ENCODE assay signal across 29 mouse cellular contexts in the genomic region with DNA sequence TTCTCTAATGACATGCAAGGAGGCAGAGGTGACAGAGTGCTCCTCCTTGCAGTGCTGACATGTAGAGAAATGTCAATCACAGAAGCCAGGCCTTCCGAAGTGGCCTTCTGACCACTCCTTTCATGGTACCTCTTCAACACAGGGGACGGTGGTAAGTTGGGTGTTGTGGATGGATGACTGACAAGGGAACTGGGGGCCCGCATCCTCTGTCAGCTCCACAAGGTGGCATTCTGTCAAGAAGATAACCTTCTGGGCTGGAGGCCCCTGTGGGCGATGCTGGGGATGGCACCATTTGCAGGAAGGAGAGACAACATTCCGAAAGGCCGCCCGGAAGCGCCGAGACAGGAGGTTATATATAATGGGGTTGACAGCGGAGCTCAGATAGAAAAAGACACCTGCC. TPM values are rescaled to one million over a fixed set of nuclear protein-coding genes. Genes with fewer than 3 reads are reported as not detected.
DNase-seq lines count a peak whose midpoint lies in the region; ATAC-seq and TF ChIP-seq lines count a peak whose summit lies in the region.
"Had no signal": no experiment of that assay in that cellular context is flagged by ENCODE, and none has a peak within 500 bp of the region (broad histone marks: within the 10 kb centered on the region; RNA-seq: fewer than 3 reads in every experiment).

No protein-coding gene starts in this region.

- H3K36me3 ChIP-seq in forebrain, postnatal 0 days (ENCODE audit: insufficient read depth): no peaks in the 10 kb centered on the region
- no peaks in the 10 kb centered on the region for H3K36me3 ChIP-seq in forebrain, embryonic 16.5 days (ENCODE audit: control insufficient read depth, insufficient read depth)
- H3K36me3 ChIP-seq: hindbrain, embryonic 15.5 days had no signal

- ATAC-seq in forebrain, postnatal 0 days: no peak
- no peak for ATAC-seq in forebrain, embryonic 16.5 days
- ATAC-seq: CD4-positive, CD25-positive, alpha-beta regulatory T cell, adult 4 months had no signal

- H3K27me3 ChIP-seq in forebrain, postnatal 0 days (ENCODE audit: insufficient read depth, low read length): no peaks in the 10 kb centered on the region; the same call in 1 of the 2 replicates
- H3K27me3 ChIP-seq in forebrain, embryonic 16.5 days (replicated peaks; ENCODE audit: control insufficient read depth, insufficient read depth, low read length): peaks cover 13% of the 10 kb centered on the region
- H3K27me3 ChIP-seq: hindbrain, embryonic 15.5 days had no signal

- WGBS in forebrain, postnatal 0 days: 84% methylated on average over 10 of the region's 10 CpGs
- WGBS in forebrain, embryonic 16.5 days: 88% methylated on average over 10 of the region's 10 CpGs

- peak; percentile 22; the same call in 1 of the 2 replicates for TF ChIP-seq CTCF in forebrain, postnatal 0 days (IDR thresholded peaks at IDR 0.05; ENCODE audit: low read depth)
- TF ChIP-seq CTCF in layer of hippocampus, adult 2 months (conservative IDR thresholded peaks at IDR 0.05): peak; percentile 32

- DNase-seq in forebrain, postnatal 0 days: no peak
- DNase-seq in layer of hippocampus, adult 2 months (ENCODE audit: low spot score in 2 of 2): no peak
- DNase-seq in layer of hippocampus, adult 8-10 months (ENCODE audit: low spot score in 2 of 2): no peak
- DNase-seq in ES-CJ7 (ENCODE audit: low read depth, low spot score): peak; percentile 19
- DNase-seq in ZHBTc4 (ENCODE audit: low read depth, low spot score): peak; percentile 14
- DNase-seq in left cerebral cortex, postnatal 14 days (ENCODE audit: low spot score in 2 of 2): no peak
- DNase-seq: adrenal gland, postnatal 14 days; gastrocnemius, postnatal 10 days; kidney, adult 8-10 months; kidney, postnatal 4 days; lung, adult 2 months; lung, postnatal 10 days; spleen, adult 18-20 months; thymus, postnatal 14 days had no signal

- peaks cover 3% of the 10 kb centered on the region; the same call in 1 of the 2 replicates for H3K4me1 ChIP-seq in forebrain, postnatal 0 days (ENCODE audit: insufficient read depth)
- H3K4me1 ChIP-seq in forebrain, embryonic 16.5 days (replicated peaks; ENCODE audit: control insufficient read depth, insufficient read depth, low read length): peaks cover 12% of the 10 kb centered on the region

- H3K9me3 ChIP-seq in forebrain, postnatal 0 days (ENCODE audit: low read length): no peaks in the 10 kb centered on the region
- no peaks in the 10 kb centered on the region for H3K9me3 ChIP-seq in forebrain, embryonic 16.5 days (ENCODE audit: control insufficient read depth, low read length)
- H3K9me3 ChIP-seq: hindbrain, embryonic 15.5 days had no signal

- H3K27ac ChIP-seq in forebrain, postnatal 0 days (ENCODE audit: low read depth, low read length): no peak overlapping the region
- H3K27ac ChIP-seq in forebrain, embryonic 16.5 days (ENCODE audit: low read length): no peak overlapping the region
- H3K27ac ChIP-seq in layer of hippocampus, adult 2 months: no peak overlapping the region
- H3K27ac ChIP-seq: hindbrain, embryonic 15.5 days; kidney, postnatal 0 days; left cerebral cortex, adult 2 months; liver, embryonic 14.5 days had no signal

- H3K4me2 ChIP-seq in forebrain, postnatal 0 days (ENCODE audit: low read depth): no peak overlapping the region
- H3K4me2 ChIP-seq in forebrain, embryonic 16.5 days (ENCODE audit: low read length): no peak overlapping the region
- H3K4me2 ChIP-seq: hindbrain, embryonic 15.5 days had no signal

- no peak overlapping the region for H3K9ac ChIP-seq in forebrain, postnatal 0 days
- H3K9ac ChIP-seq in forebrain, embryonic 16.5 days (replicated peaks; ENCODE audit: low read depth, low read length): no peak overlapping the region
- H3K9ac ChIP-seq: hindbrain, embryonic 15.5 days; liver, embryonic 14.5 days had no signal

- intact Hi-C loops in left cerebral cortex, postnatal 14 days (cut with DNase I): no loop called here

- H3K4me3 ChIP-seq in forebrain, postnatal 0 days (ENCODE audit: low read depth, low read length): no peak overlapping the region
- H3K4me3 ChIP-seq in forebrain, embryonic 16.5 days (replicated peaks; ENCODE audit: low read length): no peak overlapping the region
- no peak overlapping the region for H3K4me3 ChIP-seq in layer of hippocampus, adult 2 months
- H3K4me3 ChIP-seq: erythroblast, embryonic 14.5 days; hindbrain, embryonic 15.5 days; left cerebral cortex, adult 2 months had no signal

RNA-seq across cellular contexts. Expression of a gene that starts 14.0 kb away (rescaled TPM):
- 0.08 and 0.10 TPM in 2 replicates for total RNA-seq in forebrain, postnatal 0 days (2014; rRNA removed)
- polyA plus RNA-seq in forebrain, postnatal 0 days (2015; fragmentation: Nextera tagmentation; extraction: Ambion mirVana): 0.15 and 0.26 TPM in 2 replicates
- 0.16 TPM in 1 of 2 replicates, not detected in the other for polyA plus RNA-seq in forebrain, embryonic 16.5 days (2015; fragmentation: Nextera tagmentation; extraction: Ambion mirVana)
- total RNA-seq in layer of hippocampus, adult 2 months (2021): not detected
- total RNA-seq in layer of hippocampus, adult 8-10 months (2022): not detected
- under 1 TPM in 1 of 2 experiments, not detected in 1; 0.23 TPM for total RNA-seq in left cerebral cortex, postnatal 14 days (2021)
- total RNA-seq: adrenal gland, postnatal 14 days; ES-E14; gastrocnemius, postnatal 10 days; granulocyte monocyte progenitor cell, adult 5-6 weeks; hematopoietic stem cell, adult 5-6 weeks; neutrophil, adult 5-6 weeks had no signal
- polyA plus RNA-seq: CD4-positive, CD25-positive, alpha-beta regulatory T cell, adult 4 months; cortical plate, adult 2 months; erythroblast, embryonic 14.5 days; forebrain, embryonic 11.5 days; heart, embryonic 16.5 days; kidney, postnatal 0 days; liver, embryonic 14.5 days; lung, adult 2 months; neural tube, embryonic 11.5 days had no signal

Comparison
In these comparisons a context has a peak if more than half of its experiments do, and no peak if none do; other contexts are left out.
1. DNase-seq: peak in ES-CJ7 (single experiment) and ZHBTc4 (single experiment); none in forebrain, postnatal 0 days (single experiment), layer of hippocampus, adult 2 months (0 of 2), layer of hippocampus, adult 8-10 months (0 of 2) and left cerebral cortex, postnatal 14 days (0 of 2).